Mouse (Mus musculus): ENCODE data around the gene Lekr1. TPM values are rescaled to one million over a fixed set of nuclear protein-coding genes. Genes with fewer than 3 reads are reported as not detected.

Gene Lekr1
- 1 to 10 TPM; 6.5 to 7.2 TPM for total RNA-seq (2021)
- long read RNA-seq, experiment 1, partial matches to known transcripts: 1 of 3 reads
- long read RNA-seq, experiment 1, other reads (novel, unspliced or antisense): 1 of 3 reads
- long read RNA-seq, experiment 2, partial matches to known transcripts: 0 of 3 reads
- long read RNA-seq, experiment 2, other reads (novel, unspliced or antisense): 1 of 3 reads

DNA sequence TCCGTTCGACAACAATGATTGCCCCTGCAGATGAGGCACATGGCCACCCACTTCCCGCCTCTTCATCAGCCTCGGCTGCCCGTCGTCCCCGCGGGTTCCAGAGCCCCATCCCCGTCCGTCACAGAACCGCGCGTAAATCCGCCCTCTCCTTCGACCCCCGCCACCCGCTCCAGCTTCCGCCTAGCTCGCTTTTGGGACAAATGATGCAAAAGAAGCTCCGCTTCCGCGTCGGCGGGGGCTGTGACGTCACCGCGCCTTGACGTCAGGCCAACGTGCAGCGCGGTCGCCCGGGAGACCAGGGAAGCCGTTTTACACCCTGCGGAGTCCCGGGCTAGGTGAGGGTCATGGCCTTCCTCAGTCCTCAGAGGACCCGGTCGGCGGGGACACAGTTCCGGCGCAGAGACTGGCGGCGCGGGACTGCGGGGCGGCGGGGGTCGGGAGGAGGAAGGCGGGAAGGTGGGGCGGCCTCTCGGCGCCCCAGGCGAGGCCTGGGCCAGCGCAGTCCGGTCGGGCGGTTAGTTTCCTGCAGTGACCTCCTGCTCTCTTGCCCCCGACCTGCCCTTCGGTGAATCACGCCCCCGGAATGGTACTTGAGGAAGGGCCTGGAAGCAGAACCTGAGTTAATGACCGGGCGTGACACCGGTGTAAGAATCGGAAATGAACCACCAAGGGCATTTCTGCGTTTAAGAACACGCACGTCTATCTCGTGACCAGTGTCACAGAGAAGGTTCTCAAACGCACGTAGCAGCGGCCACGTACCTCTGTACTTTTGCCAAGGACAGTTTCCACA is at the start of gene Lekr1:
Gene Lekr1 (plus strand): TSS at position 252 of the 790 bp plus-strand sequence.
- no peak for TF ChIP-seq CTCF (conservative IDR thresholded peaks at IDR 0.05)

DNA sequence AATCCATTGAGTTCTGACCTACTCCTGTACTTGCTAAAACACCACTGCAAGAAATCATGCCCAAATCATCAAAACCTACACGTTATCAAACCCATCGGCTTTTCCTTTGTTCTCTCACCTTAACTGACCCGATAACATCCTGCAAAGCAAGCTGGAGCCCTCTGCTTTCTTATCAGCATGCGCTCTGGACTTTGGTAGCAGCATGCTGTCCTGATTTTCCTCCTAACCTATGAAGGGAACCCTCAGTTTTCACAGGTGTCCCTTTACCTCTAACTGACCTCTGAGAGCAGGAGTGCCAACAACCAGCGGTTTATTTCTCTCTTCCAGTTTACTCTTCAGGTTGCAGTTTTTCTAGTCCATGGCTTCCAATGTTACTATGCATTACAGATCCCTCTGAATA is 48.5 kb upstream of the Lekr1 start:
- H3K4me3 ChIP-seq: no peak overlapping the region
- no peak overlapping the region for H3K27ac ChIP-seq
- no peak for TF ChIP-seq CTCF (conservative IDR thresholded peaks at IDR 0.05)
- DNase-seq (ENCODE audit: low spot score in 2 of 2): no peak

More for the DNA sequence above, at the start of gene Lekr1:
- Histone ChIP-seq H3K27ac (peak within 1 kb of the TSS; percentile 88), H3K4me3 (peak within 1 kb of the TSS; percentile 84)
- DNase-seq (ENCODE audit: low spot score in 2 of 2): peak; percentile 90 to 92

DNA sequence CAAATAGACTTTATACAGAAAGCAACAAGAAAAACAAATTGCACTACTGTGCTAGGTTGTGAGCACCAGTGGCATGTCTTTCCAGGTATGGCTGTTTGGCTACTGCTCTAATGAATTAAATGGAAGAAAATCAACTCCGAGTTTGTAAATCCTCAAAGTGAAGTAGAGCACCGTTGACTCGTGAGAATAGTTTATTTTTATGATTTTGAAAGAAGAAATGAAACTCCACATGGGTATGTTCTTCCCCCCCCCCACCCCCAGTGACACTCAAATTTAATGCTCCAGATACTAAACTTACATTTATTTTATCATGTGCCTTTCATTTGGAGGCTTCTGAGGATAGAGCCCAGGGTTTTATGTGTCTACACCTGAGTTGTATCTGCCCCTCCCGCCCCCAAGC is 46.7 kb upstream of the Lekr1 start:
- Histone ChIP-seq H3K27ac (no peak overlapping the region), H3K4me3 (no peak overlapping the region)
- no peak for TF ChIP-seq CTCF (conservative IDR thresholded peaks at IDR 0.05)
- no peak for DNase-seq (ENCODE audit: low spot score in 2 of 2)

DNA sequence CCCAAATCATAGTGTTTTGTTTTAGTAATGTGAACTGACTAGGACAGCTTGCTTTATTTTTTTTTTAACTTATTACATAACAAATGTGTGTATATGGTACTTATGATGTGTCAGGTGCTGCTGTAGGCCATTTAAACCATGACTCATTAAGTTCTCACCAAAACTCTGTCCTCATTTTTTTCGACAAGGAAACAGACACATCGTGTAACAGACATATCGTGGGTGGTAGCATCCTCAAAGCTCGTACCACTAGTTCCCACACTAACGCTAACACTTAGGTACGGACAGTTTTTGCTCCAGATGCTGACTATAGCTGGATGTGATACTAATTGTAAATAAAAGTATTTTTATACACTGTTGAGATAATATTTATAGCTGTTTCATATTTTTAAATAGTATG is 43.0 kb upstream of the Lekr1 start:
- Histone ChIP-seq H3K4me3 (no peak overlapping the region), H3K27ac (no peak overlapping the region)
- no peak for DNase-seq (ENCODE audit: low spot score in 2 of 2)
- TF ChIP-seq CTCF (conservative IDR thresholded peaks at IDR 0.05): no peak

DNA sequence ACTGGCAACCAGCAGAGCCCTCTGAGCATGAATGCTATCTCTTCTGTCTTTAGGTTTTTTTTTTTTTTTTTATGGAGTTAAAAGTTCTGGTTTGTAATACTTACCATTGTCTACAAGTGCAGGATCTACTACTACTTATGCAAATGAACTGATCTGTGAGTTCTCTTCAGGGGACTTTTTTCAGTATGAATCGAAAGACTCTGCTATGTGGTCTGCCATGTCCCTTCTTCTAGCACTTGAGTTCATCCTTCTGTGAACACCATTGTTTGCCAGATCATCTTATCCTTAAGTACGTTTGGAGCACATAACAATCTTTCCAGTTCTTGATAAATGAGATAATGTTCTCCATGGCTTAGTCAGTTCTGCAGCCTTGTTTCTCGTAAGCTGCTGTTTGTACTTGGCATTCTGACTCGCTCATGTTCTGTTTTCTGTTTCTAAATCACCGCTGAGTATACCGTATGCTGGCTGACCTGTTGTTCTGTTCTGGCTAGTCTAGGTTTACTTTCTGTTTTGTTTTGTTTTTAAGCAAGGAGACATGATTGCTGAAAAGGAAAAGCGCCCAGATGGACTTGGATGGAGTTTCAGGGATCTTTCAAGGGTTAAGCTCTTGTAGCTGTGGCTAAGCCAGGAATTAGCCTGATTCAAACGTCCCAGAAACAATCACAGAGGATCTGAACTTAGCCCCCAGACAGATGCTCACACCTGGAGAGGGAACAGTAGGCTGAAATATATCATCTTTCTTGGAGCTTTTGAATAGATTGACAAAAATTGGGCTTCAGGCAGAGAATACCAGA is 40.3 kb upstream of the Lekr1 start:
- TF ChIP-seq CTCF (conservative IDR thresholded peaks at IDR 0.05): no peak
- Histone ChIP-seq H3K27ac (no peak overlapping the region), H3K4me3 (no peak overlapping the region)
- DNase-seq (ENCODE audit: low spot score in 2 of 2): no peak

DNA sequence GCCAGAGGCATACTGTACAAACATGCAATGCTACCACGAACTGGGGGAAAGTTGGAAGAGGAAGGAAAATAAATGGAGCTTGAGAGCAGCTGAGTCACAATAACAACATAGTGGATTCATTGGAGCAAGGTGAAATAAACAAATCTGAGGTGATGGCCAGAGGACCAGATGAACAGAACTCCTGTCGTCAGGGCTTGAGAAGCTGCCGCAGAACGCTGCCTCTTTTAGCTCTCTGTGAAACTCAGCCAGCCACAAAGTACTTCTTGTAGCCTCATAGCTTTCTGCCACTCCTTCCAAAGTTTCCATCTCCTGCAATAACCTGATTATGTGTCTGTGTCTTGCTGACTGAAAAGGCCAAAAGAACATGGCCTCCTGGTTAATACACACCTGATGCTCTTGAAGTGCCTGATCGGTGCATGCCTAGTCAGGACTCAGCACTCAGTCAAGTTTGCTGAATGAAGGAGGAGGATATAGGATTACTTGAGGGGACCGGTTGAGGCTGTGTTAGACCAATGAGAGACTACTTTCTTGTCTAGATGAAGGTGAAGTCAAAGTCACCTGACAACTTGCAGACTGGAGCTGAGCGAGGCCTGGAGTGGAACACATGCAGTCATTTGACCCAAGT is 39.6 kb upstream of the Lekr1 start:
- no peak overlapping the region for H3K4me3 ChIP-seq

DNA sequence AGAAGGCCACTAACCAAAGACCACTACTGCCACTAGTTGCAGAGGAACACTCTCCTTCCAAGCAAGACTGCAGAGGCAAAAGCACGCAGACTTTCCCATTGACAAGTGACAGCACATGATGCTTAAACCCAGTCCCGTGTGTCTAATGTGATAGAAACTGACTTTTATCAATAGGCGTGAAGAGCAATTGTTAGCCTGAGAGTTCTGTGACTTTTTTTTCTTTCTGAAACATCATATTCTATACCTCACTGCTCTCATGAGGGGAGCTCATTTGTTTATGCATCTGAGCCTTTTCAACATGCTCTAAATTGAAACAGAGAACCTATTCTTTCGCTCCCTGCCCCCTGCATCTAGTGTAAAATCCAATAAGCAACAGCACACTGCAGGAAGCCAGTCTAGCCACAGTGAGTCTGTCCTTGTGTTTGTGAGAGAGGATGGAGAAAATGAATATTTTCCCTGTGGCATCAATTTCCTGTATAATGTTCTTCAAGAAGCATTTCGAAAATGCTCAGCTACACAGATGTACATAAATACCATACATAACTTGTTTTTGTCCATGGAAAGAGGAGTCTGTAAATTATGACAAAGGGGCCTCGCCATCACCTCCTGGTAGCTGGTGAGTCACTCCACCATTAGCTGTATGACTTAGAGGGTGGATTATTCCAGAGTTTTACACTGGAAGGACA is 38.9 kb upstream of the Lekr1 start:
- no peak for TF ChIP-seq CTCF (conservative IDR thresholded peaks at IDR 0.05)
- H3K27ac ChIP-seq: no peak overlapping the region
- no peak overlapping the region for H3K4me3 ChIP-seq
- no peak for DNase-seq (ENCODE audit: low spot score in 2 of 2)

More for the DNA sequence above, 39.6 kb upstream of the Lekr1 start:
- no peak for TF ChIP-seq CTCF (conservative IDR thresholded peaks at IDR 0.05)
- DNase-seq (ENCODE audit: low spot score in 2 of 2): no peak
- H3K27ac ChIP-seq: no peak overlapping the region

DNA sequence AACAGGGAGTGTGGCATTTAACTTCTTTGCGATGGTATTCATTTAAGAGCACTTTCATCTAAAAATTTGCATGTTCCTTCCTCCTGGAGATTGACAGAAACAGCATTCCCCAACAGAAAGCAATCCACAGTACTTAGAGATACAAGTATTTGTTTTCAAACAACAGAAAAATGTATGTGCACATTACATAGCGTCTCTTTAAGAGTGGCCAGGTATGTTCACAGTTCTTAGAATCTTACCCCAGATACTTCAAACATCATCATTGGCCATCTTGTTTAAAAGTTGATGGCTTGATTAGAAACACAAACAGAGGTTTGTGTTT is 38.4 kb upstream of the Lekr1 start:
- no peak for DNase-seq (ENCODE audit: low spot score in 2 of 2)
- no peak overlapping the region for H3K27ac ChIP-seq
- no peak overlapping the region for H3K4me3 ChIP-seq
- TF ChIP-seq CTCF (conservative IDR thresholded peaks at IDR 0.05): no peak

DNA sequence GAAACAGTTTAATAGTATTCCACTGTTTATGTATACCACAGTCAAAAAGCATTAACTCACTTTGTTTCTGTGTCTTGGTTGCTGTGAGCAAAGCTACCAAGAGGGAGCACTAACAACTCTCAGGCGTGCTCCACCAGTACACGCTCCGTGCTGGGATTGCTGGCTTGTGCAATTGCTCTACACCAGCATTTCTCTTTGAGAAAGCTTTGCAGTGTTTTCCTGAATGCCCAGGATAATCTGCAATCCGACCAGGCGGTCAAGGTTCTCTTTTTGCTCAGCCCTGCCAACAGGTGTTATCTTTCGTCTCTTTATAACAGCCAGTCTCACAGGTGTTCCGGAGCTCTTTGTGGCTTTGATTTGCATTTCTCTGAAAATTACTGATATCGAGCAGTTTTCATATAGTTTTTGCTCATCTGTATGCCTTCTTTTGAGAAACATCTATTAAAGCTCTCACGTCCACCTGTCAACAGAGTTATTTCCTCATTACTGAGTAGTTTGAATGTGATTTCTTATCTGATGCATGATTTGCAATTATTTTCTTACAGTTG is 36.4 kb upstream of the Lekr1 start:
- no peak for DNase-seq (ENCODE audit: low spot score in 2 of 2)
- TF ChIP-seq CTCF (conservative IDR thresholded peaks at IDR 0.05): no peak
- Histone ChIP-seq H3K4me3 (no peak overlapping the region), H3K27ac (no peak overlapping the region)

DNA sequence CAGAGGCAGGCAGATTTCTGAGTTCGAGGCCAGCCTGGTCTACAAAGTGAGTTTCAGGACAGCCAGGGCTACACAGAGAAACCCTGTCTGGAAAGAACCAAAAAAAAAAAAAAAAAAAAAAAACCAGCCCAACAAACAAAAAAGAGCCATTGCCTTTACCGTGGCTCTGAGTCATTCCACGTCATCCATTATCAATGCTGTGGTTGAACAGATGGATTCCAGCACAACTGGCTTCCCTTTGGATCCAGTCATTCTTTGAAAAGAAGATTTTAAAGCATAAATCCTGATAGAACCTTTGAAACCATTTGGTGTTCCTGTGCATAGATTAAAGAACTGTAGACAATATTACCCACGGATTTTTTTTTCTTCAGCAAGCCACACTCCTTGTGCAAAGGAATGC is 32.4 kb upstream of the Lekr1 start:
- no peak for DNase-seq (ENCODE audit: low spot score in 2 of 2)
- Histone ChIP-seq H3K27ac (no peak overlapping the region), H3K4me3 (no peak overlapping the region)
- no peak for TF ChIP-seq CTCF (conservative IDR thresholded peaks at IDR 0.05)

DNA sequence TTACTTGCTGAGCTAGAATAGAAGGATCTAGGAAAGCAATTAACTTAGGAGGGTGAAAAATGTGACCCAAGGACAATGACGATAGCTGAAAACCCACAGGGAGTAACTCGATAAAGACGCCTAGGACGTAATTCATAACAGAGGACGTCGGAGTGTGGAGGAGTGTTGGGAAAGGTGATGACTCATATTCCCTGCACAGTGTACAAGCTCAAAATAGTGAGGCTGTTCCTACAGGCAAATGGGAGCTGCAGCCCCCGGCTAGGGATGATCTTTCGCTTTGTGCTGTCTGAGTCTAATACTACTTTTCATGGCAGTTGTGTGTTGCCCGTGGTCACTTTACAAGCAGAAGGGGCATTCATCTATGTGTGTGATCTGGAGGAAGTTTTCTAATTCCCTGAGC is 30.0 kb upstream of the Lekr1 start:
- peak in 1 of 2 experiments; percentile 34 for DNase-seq (ENCODE audit: low spot score in 2 of 2)
- Histone ChIP-seq H3K27ac (no peak overlapping the region), H3K4me3 (no peak overlapping the region)
- no peak for TF ChIP-seq CTCF (conservative IDR thresholded peaks at IDR 0.05)

DNA sequence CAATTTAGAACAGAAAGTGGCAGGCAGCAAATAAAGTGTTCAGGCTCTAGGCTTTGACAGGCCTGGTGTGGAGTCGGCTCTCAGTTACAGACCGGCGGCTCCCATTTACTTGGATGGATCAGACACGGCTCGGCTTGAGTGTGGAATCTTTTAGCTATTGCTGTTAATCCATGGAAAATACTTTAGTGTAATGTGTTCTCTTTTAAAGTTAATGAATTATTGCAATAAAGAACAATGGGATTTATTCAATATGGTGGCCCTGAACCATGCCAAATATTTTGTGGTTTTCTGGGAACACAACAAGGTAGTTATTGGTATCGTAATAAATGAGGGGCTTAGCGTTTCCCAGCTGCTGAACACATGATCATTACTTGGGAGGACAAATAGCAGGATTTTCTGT is 28.7 kb upstream of the Lekr1 start:
- no peak overlapping the region for H3K4me3 ChIP-seq
- TF ChIP-seq CTCF (conservative IDR thresholded peaks at IDR 0.05): no peak
- no peak for DNase-seq (ENCODE audit: low spot score in 2 of 2)

More for the DNA sequence above, 28.7 kb upstream of the Lekr1 start:
- no peak overlapping the region for H3K27ac ChIP-seq
